Mouse (Mus musculus) heart, embryonic 10.5 days (tissue): ENCODE measurements around the gene Wdr60. TPM values are rescaled to one million over a fixed set of nuclear protein-coding genes. Genes with fewer than 3 reads are reported as not detected.

Experiments
- DNase-seq: peaks from one replicate; pipeline ENCODE4 v3.0.0-alpha.2; 2017; ENCODE audit warnings: low spot score
- H3K27ac ChIP-seq: fragments of 300-500 bp; sonication (generic); 2 replicates; pipeline ENCODE4 v1.5.1; 2016; ENCODE audit warnings: mild to moderate bottlenecking
- H3K27me3 ChIP-seq: fragments of 300-500 bp; sonication (generic); 2 replicates; pipeline ENCODE4 v1.6.1; 2016; ENCODE audit warnings: mild to moderate bottlenecking; ENCODE audit not compliant: poor library complexity, insufficient read depth, severe bottlenecking
- H3K36me3 ChIP-seq: fragments of 300-500 bp; sonication (generic); 2 replicates; pipeline ENCODE4 v1.6.1; 2016; ENCODE audit warnings: mild to moderate bottlenecking, moderate library complexity
- H3K4me1 ChIP-seq: fragments of 300-500 bp; sonication (generic); 2 replicates; pipeline ENCODE4 v1.6.1; 2016; ENCODE audit warnings: mild to moderate bottlenecking
- H3K4me3 ChIP-seq: fragments of 300-500 bp; sonication (generic); 2 replicates; pipeline ENCODE4 v1.5.1; 2016; ENCODE audit warnings: mild to moderate bottlenecking, moderate library complexity
- H3K9me3 ChIP-seq: fragments of 300-500 bp; sonication (generic); 2 replicates; pipeline ENCODE4 v1.6.1; 2016; ENCODE audit warnings: mild to moderate bottlenecking, moderate library complexity
- WGBS: fragments of 180-500 bp; shearing (Covaris S2); methylation state at CpG from one replicate; pipeline ENCODE4 v1.1.7; 2016; 5-methylcytosine and 5-hydroxymethylcytosine counted together
- polyA plus RNA-seq: library from polyadenylated mRNA; unstranded; fragments of >200 nt; fragmentation: Nextera tagmentation; extraction: Ambion mirVana; gene quantifications from 2 replicates; pipeline ENCODE4 v1.2.1, GENCODE M21; 2016

Gene Wdr60
- polyA plus RNA-seq, 1 experiment from 2014 or later = 9.8 TPM

DNA sequence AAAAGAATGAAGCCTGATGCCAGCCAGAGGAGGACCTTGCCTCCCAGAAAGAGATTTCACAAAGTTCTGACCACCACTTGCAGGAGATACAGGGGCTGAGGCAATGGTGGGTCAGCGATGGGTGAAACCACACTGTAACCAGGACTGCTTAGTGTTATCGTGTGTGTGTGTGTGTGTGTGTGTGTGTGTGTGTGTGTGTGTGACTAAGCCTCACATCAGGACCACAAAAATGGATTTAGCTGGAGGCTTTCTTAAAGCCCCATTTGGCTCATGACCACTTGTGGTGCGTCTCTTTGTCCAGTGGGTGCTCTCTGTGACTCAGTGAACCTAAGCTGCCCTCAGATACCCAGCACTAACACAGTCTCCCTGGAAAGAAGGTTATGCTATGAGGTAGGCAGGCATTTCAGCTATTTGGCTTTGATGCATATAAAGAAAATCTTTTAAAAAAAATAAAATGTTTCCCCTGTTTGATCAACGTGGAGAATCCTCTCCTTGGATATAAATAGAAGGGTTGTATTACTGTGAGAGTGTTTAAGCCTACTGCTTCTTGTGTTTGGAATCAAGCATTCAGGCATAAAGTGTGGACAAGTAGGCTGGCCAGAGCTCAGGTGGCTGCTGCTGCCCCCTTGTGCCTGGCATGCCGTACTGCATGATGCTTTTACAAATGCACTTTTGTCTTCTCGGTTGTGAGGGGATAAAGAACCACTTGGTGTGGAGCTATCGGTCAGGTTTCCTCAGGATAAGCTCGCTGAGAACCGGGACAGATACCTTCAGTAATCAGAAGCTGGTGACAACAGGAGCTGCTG, 60.4 kb downstream of the Wdr60 start:
- 37% methylated on average over 9 of the region's 9 CpGs for WGBS

DNA sequence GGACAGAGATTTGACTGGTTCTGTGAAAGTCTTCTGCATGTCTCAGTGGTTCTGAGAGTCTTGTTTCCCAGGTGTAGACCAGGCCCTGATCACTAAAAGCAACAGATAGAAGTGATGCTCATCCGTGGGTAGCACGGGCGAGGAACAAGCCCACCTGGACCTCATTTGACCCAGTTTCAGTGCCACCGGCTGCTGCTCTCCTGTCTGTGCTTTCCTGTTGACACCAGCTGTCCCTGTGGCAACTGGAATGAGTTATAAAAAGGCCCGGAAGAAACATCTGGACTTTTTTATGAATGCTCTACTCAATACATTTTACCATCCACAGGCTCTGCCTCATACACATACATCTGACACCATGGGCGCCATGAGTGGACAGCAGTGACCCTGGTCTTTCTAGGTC, 64.0 kb downstream of the Wdr60 start:
- Histone ChIP-seq H3K4me1 (no peaks in the 10 kb centered on the region), H3K27me3 (no peaks in the 10 kb centered on the region), H3K36me3 (no peaks in the 10 kb centered on the region), H3K27ac (no peak overlapping the region), H3K4me3 (no peak overlapping the region), H3K9me3 (no peaks in the 10 kb centered on the region)
- DNase-seq = no peak
- WGBS = 83% methylated on average over 6 of the region's 6 CpGs

More for the DNA sequence above, 60.4 kb downstream of the Wdr60 start:
- no peak overlapping the region for H3K27ac ChIP-seq
- no peaks in the 10 kb centered on the region for H3K9me3 ChIP-seq
- no peak for DNase-seq
- H3K4me1 ChIP-seq = no peaks in the 10 kb centered on the region
- no peak overlapping the region for H3K4me3 ChIP-seq
- no peaks in the 10 kb centered on the region for H3K36me3 ChIP-seq
- H3K27me3 ChIP-seq = no peaks in the 10 kb centered on the region

DNA sequence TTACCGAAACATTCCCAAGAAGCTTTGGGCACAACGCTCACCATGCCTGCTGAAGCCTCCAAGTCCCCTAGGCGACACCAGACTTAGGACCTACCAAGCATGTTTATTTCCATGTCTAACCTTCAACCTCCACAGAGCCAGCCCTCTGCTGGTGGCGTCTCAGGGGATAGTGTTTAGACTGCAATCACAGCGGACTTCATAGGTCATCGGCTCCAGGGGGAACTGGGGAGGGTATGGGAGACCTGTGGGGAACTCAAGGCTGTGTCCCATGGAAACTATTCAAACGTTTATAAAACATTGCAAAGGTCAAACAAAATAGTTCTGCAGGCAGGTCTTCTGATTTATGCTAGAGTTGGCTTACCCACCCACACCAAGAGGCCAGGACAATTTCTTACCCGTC, 66.6 kb downstream of the Wdr60 start:
- no peak for DNase-seq
- WGBS = 75% methylated on average over 8 of the region's 8 CpGs
- Histone ChIP-seq H3K36me3 (no peaks in the 10 kb centered on the region), H3K4me3 (no peak overlapping the region), H3K9me3 (no peaks in the 10 kb centered on the region), H3K27ac (no peak overlapping the region), H3K4me1 (no peaks in the 10 kb centered on the region), H3K27me3 (no peaks in the 10 kb centered on the region)

DNA sequence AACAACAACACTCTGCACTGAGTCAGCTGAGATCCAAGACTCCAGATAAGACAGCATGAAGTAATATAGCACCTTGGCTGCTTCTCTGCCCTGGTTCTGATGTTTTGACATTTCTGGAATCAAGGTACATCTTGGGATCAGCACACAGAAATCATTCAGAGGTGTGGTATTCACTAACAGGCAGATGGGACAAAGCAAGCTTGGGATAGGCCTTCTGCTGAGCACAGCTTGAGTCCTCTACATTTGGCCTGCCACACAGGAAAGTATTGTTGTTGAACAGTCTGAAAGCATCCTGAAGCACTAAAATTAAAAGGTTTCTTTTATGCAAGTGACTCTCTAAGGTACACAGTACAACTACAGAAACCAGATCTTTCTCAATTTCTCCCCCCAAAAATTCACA, 68.2 kb downstream of the Wdr60 start:
- H3K9me3 ChIP-seq = no peaks in the 10 kb centered on the region
- H3K4me1 ChIP-seq = no peaks in the 10 kb centered on the region
- H3K27me3 ChIP-seq = no peaks in the 10 kb centered on the region
- no peaks in the 10 kb centered on the region for H3K36me3 ChIP-seq
- H3K4me3 ChIP-seq = no peak overlapping the region
- DNase-seq = no peak
- H3K27ac ChIP-seq = no peak overlapping the region

DNA sequence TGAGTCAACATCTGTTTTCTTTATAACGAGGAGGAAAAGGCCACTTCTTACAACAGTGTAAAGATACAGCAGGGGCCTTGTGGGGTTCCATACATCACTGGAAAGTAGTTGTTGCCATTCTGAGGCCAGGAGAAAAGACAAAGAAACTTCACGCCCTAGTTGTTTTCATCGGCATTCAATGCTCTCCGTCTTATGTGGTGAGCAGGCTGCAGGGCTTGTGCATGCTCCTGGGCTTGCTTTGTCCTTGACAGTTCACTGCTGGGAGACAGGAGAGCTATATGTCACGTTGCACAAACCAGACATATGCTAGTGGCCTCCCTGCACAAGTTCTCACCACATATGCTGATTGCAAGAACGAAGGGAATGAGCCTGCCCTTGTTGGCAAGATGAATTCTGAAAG, 68.9 kb downstream of the Wdr60 start:
- 76% methylated on average over 6 of the region's 6 CpGs for WGBS
- no peaks in the 10 kb centered on the region for H3K27me3 ChIP-seq
- H3K36me3 ChIP-seq = no peaks in the 10 kb centered on the region
- H3K4me1 ChIP-seq = no peaks in the 10 kb centered on the region
- no peaks in the 10 kb centered on the region for H3K9me3 ChIP-seq
- no peak for DNase-seq
- no peak overlapping the region for H3K4me3 ChIP-seq
- no peak overlapping the region for H3K27ac ChIP-seq

DNA sequence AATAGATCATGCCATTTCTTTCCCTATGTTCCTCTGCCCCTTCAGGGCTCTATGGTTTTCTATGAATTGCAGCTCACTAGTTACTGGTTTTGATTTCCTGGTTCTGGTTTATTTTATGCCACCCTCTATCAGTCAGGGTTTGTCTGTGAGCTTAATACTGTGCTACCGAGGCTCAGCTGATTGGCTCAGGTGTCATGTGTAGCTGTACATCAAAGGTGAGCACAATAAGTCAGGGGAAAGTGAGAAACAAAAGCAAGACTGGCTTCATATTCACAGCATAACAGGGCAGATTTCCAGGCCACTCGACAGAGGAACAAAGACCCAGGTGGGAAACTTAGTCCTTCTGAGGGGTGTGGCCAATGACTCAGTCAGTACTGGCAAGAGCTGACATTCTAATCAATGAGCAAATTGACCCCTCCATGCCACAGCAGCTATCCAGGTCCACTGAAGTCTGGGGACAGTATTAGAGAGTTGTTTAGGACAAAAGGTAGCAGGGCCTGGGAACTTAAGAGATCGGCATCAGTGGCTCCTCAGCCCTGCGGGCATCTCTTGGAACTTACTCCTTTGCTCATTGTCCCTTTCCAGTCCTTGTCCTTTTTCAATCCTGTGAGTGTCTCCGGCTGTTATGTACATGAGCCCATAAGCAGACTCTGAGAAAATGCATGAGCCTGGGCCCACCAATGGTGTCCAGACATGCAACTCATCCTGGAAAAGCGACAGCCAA, 79.4 kb downstream of the Wdr60 start:
- Histone ChIP-seq H3K4me3 (no peak overlapping the region), H3K27me3 (no peaks in the 10 kb centered on the region), H3K9me3 (no peaks in the 10 kb centered on the region), H3K4me1 (no peaks in the 10 kb centered on the region), H3K36me3 (no peaks in the 10 kb centered on the region), H3K27ac (no peak overlapping the region)
- WGBS = 74% methylated on average over 6 of the region's 6 CpGs
- peak; percentile 51 for DNase-seq

DNA sequence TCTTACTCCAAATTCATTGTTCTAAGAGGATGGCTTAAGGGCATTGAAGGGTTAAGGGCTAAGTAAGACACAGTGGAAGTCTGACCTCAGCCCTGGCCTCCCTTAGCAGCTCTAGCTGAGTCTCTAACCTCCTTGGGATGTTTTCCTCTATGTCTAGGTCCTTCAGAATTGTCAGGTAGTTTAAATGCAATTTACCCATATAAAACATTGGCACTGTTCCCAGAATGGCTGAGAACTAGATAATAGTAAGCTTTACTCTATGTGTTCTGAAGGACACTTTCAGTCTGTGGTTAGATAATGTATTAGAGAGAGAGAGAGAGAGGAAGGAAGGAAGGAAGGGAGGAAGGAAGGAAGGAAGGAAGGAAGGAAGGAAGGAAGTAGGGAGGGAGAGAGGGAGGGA, 80.4 kb downstream of the Wdr60 start:
- H3K27me3 ChIP-seq = no peaks in the 10 kb centered on the region
- H3K9me3 ChIP-seq = no peaks in the 10 kb centered on the region
- H3K4me3 ChIP-seq = no peak overlapping the region
- H3K36me3 ChIP-seq = no peaks in the 10 kb centered on the region
- no peak overlapping the region for H3K27ac ChIP-seq
- DNase-seq = no peak
- no peaks in the 10 kb centered on the region for H3K4me1 ChIP-seq

DNA sequence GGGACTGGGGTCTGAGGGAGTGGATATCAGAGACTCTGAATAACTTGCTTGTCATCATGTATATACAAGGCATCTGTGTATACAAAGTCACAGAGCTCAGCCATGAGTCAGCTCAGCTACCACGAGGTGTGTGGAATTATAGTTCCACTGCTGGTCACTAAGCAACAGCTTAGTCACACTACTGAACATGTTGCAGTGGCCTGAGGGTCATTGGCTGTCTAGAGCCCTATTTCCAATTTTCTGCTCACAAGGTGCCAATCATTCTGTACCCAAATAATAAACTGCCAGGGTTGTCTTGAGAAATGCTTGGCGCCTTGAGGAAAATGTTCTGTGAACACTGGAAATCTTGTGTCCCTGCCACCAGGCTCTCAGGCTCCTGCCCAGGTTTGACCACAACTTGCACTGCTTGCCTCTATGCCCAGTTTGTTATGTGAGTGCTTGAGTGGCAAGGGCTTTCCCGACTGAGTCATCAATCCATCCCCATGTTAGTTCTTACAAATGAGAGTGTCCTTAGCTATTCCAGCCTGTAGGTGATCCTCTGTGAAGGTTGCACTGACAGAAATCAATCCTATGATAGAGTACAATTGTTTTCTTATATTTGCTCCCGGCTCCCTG, 81.3 kb downstream of the Wdr60 start:
- H3K9me3 ChIP-seq = no peaks in the 10 kb centered on the region
- WGBS = 72% methylated on average over 4 of the region's 4 CpGs
- no peaks in the 10 kb centered on the region for H3K27me3 ChIP-seq
- peak; percentile 45 for DNase-seq
- H3K36me3 ChIP-seq = no peaks in the 10 kb centered on the region
- no peak overlapping the region for H3K4me3 ChIP-seq
- H3K27ac ChIP-seq = no peak overlapping the region
- no peaks in the 10 kb centered on the region for H3K4me1 ChIP-seq

DNA sequence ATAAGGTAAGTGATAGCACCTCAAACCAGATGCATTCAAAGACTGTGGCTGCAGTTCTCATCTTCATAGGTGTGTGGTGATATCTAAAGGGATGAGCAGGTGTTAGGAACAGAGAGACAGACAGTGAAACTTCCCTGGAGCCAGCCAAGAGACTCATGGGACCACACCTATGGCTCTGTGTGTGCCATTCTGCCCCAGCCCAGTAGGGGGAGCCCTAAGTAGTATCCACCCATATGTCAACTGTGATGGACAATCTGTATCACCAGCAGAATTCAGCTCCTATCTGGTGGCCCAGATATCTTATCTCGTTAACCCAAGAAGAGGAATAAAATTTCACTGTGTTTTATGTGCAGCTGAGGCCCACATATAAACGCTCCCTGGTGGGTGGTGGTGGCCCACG, 85.9 kb downstream of the Wdr60 start:
- Histone ChIP-seq H3K27me3 (no peaks in the 10 kb centered on the region), H3K4me3 (no peak overlapping the region), H3K36me3 (no peaks in the 10 kb centered on the region), H3K9me3 (no peaks in the 10 kb centered on the region), H3K4me1 (no peaks in the 10 kb centered on the region), H3K27ac (no peak overlapping the region)
- DNase-seq = peak; percentile 27
- WGBS = 76% methylated on average over 3 of the region's 3 CpGs

DNA sequence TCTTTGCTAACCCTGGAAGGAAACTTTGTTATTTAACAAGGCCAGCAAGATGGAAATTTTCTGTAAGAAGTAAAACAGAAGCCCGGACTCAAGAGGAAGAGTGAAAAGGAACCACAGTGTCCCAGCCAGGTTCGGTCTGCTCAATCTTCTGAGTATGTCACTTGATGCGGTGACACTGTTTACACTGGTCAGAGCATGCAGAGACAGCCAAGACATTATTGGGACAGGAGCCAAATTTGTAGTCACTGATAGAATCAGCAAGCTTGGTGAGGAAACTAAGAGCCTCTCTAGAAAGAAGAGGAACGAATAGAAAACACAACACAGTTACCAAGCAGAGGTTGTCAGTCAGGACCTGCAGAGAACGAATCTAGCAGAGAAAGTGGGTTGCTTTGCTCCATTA, 93.2 kb downstream of the Wdr60 start:
- no peaks in the 10 kb centered on the region for H3K36me3 ChIP-seq
- H3K4me1 ChIP-seq = no peaks in the 10 kb centered on the region
- no peaks in the 10 kb centered on the region for H3K9me3 ChIP-seq
- no peak overlapping the region for H3K4me3 ChIP-seq
- no peaks in the 10 kb centered on the region for H3K27me3 ChIP-seq
- 73% methylated on average over 5 of the region's 5 CpGs for WGBS
- no peak overlapping the region for H3K27ac ChIP-seq
- peak; percentile 14 for DNase-seq

DNA sequence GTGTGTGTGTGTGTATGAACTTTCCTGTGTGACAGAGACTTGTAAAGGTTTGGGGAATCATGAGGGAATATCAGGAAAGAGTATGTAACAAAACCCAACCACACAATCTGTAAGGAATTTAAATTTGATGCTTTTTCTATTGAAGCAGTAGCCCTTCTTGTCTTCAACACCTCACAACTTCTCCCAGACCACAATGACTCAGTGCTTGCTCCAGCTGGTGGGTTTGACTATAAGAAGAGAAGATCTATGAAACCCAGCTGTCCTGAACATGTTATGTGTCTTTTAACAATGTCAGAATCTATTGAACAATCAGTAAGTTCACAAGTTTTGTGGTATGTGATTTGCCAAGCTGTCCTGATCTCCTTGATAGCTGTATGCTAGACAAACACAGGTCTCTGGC, 97.5 kb downstream of the Wdr60 start:
- Histone ChIP-seq H3K36me3 (no peaks in the 10 kb centered on the region), H3K4me3 (no peak overlapping the region), H3K27me3 (no peaks in the 10 kb centered on the region), H3K27ac (no peak overlapping the region), H3K4me1 (no peaks in the 10 kb centered on the region), H3K9me3 (no peaks in the 10 kb centered on the region)
- DNase-seq = peak; percentile 19

DNA sequence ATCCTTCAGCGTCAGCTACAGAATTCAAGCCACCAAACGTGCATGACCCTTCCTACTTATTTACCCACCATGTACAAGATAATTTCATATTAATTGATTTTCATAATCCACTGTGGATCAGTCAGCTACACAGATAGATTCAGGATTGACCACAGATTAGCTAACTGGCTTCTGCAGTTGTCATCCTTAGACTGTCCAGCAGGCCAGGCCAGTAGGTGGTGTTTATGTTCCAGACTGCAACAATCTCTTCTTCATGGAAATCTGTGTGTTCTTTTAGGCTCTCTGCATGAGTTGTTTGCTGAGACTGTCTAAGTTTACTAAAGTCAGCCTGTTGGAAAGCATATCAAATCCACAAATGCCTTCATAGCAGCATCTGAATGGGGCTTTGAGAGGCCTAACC, 103.1 kb downstream of the Wdr60 start:
- Histone ChIP-seq H3K9me3 (no peaks in the 10 kb centered on the region), H3K4me3 (no peak overlapping the region), H3K27ac (no peak overlapping the region), H3K27me3 (no peaks in the 10 kb centered on the region), H3K4me1 (no peaks in the 10 kb centered on the region), H3K36me3 (no peaks in the 10 kb centered on the region)
- DNase-seq = no peak
- 84% methylated on average over 2 of the region's 2 CpGs for WGBS

DNA sequence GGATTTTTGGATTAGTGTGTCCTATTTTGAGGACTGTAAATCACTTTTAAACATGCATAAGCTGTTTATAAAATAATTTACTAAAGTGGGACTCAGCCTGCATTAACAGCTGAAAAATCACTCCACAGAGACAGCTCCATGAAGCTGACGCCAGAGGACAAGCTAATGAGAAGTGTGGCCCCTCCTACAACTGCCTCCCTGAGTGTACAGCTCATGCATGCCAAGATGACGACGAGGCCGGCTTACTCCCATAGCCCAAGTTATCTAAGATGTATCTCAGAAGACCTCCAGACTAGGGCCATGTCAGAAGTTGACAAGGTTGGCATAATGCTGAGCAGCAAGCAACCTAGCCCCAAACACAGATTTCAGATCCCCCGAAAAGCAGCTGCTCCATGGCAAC, 103.6 kb downstream of the Wdr60 start:
- WGBS = 77% methylated on average over 5 of the region's 5 CpGs
- Histone ChIP-seq H3K4me1 (no peaks in the 10 kb centered on the region), H3K27me3 (no peaks in the 10 kb centered on the region), H3K4me3 (no peak overlapping the region), H3K9me3 (no peaks in the 10 kb centered on the region), H3K27ac (no peak overlapping the region), H3K36me3 (no peaks in the 10 kb centered on the region)
- no peak for DNase-seq
